Mouse (Mus musculus) heart, embryonic 11.5 days (tissue): ENCODE measurements around the gene Hdhd3. TPM values are rescaled to one million over a fixed set of nuclear protein-coding genes. Genes with fewer than 3 reads are reported as not detected.

Source experiments
- ATAC-seq: fragments of 200-750 bp; cut with Nextera tagmentation; replicated peaks from 2 replicates; pipeline ENCODE4 v1.8.0; 2017; ENCODE audit warnings: moderate library complexity; ENCODE audit not compliant: insufficient number of reproducible peaks, low FRiP score, low TSS enrichment
- H3K27ac ChIP-seq: fragments of 300-500 bp; sonication (generic); 2 replicates; pipeline ENCODE4 v1.5.1; 2014; ENCODE audit warnings: mild to moderate bottlenecking, low read depth, low read length
- H3K27me3 ChIP-seq: fragments of 300-500 bp; sonication (generic); 2 replicates; pipeline ENCODE4 v1.6.1; 2014; ENCODE audit warnings: mild to moderate bottlenecking, low read length, mixed read lengths; ENCODE audit not compliant: control insufficient read depth, insufficient read depth
- H3K36me3 ChIP-seq: fragments of 300-500 bp; sonication (generic); 2 replicates; pipeline ENCODE4 v1.6.1; 2014; ENCODE audit warnings: mild to moderate bottlenecking, low read length, moderate library complexity, mixed read lengths; ENCODE audit not compliant: control insufficient read depth, insufficient read depth
- H3K4me1 ChIP-seq: fragments of 300-500 bp; sonication (generic); 2 replicates; pipeline ENCODE4 v1.6.1; 2014; ENCODE audit warnings: low read length; ENCODE audit not compliant: control insufficient read depth, insufficient read depth
- H3K4me2 ChIP-seq: fragments of 300-500 bp; sonication (generic); 2 replicates; pipeline ENCODE4 v1.6.1; 2014; ENCODE audit warnings: mild to moderate bottlenecking, moderate library complexity
- H3K4me3 ChIP-seq: fragments of 300-500 bp; sonication (generic); 2 replicates; pipeline ENCODE4 v1.5.1; 2014; ENCODE audit warnings: low read depth, low read length
- H3K9ac ChIP-seq: fragments of 300-500 bp; sonication (generic); 2 replicates; pipeline ENCODE4 v1.6.1; 2014; ENCODE audit warnings: mild to moderate bottlenecking, low read depth, low read length, moderate library complexity
- H3K9me3 ChIP-seq: fragments of 300-500 bp; sonication (generic); replicated peaks from 2 replicates; pipeline ENCODE4 v1.6.1; 2016; ENCODE audit warnings: low read length; ENCODE audit not compliant: control insufficient read depth
- WGBS: fragments of 180-500 bp; shearing (Covaris S2); extraction: QIAGEN DNeasy Blood & Tissue Kit; methylation state at CpG from one replicate; pipeline ENCODE4 v1.1.7; 2014; ENCODE audit not compliant: insufficient replicate concordance; 5-methylcytosine and 5-hydroxymethylcytosine counted together
- polyA plus RNA-seq: library from polyadenylated mRNA; unstranded; fragments of >200 nt; fragmentation: Nextera tagmentation; extraction: Ambion mirVana; gene quantifications from 2 replicates; pipeline ENCODE4 v1.2.1, GENCODE M21; 2014

The Hdhd3 gene
- polyA plus RNA-seq, result 6.7 and 11.4 TPM in 2 replicates

GRCm38 (mm10) chr4:62503374-62503970 lies at the start of gene Hdhd3:
Gene Hdhd3 (minus strand): TSS chr4:62503467.
- peaks cover 4% of the 10 kb centered on the region; the same call in 1 of the 2 replicates for H3K4me1 ChIP-seq
- no peaks in the 10 kb centered on the region for H3K27me3 ChIP-seq
- no peak within 1 kb of the TSS for H3K27ac ChIP-seq
- H3K9me3 ChIP-seq, result no peaks in the 10 kb centered on the region
- 76% methylated on average over 3 of the region's 3 CpGs for WGBS
- H3K4me3 ChIP-seq, result peak within 1 kb of the TSS; percentile 84
- H3K4me2 ChIP-seq, result peak within 1 kb of the TSS; percentile 90
- no peak for ATAC-seq
- peak within 1 kb of the TSS; percentile 87 for H3K9ac ChIP-seq
- peaks cover 11% of the 10 kb centered on the region for H3K36me3 ChIP-seq

- 81% methylated on average over 7 of the region's 7 CpGs for WGBS
- Histone ChIP-seq H3K4me2 (no peak overlapping the region), H3K4me3 (no peak overlapping the region), H3K36me3 (no peaks in the 10 kb centered on the region), H3K4me1 (peaks cover 3% of the 10 kb centered on the region; the same call in 1 of the 2 replicates), H3K27me3 (no peaks in the 10 kb centered on the region), H3K9me3 (no peaks in the 10 kb centered on the region), H3K27ac (no peak overlapping the region), H3K9ac (no peak overlapping the region)
- ATAC-seq, result no peak
These were observed 48.7 kb upstream of the Hdhd3 start for GRCm38 (mm10) chr4:62551966-62552365.

GRCm38 (mm10) chr4:62544801-62545200 lies 41.5 kb upstream of the Hdhd3 start:
- Histone ChIP-seq H3K27ac (no peak overlapping the region), H3K4me3 (no peak overlapping the region), H3K4me1 (no peaks in the 10 kb centered on the region), H3K36me3 (no peaks in the 10 kb centered on the region), H3K9me3 (no peaks in the 10 kb centered on the region), H3K9ac (no peak overlapping the region), H3K27me3 (no peaks in the 10 kb centered on the region), H3K4me2 (no peak overlapping the region)
- ATAC-seq, result no peak

GRCm38 (mm10) chr4:62543782-62544181 lies 40.5 kb upstream of the Hdhd3 start:
- Histone ChIP-seq H3K36me3 (no peaks in the 10 kb centered on the region), H3K4me2 (no peak overlapping the region), H3K9me3 (no peaks in the 10 kb centered on the region), H3K4me1 (no peaks in the 10 kb centered on the region), H3K4me3 (no peak overlapping the region), H3K27me3 (no peaks in the 10 kb centered on the region), H3K27ac (no peak overlapping the region), H3K9ac (no peak overlapping the region)
- no peak for ATAC-seq
- 78% methylated on average over 6 of the region's 6 CpGs for WGBS

GRCm38 (mm10) chr4:62541802-62542201 lies 38.5 kb upstream of the Hdhd3 start:
- ATAC-seq, result no peak
- no peaks in the 10 kb centered on the region for H3K9me3 ChIP-seq
- H3K4me1 ChIP-seq, result no peaks in the 10 kb centered on the region
- no peak overlapping the region for H3K4me3 ChIP-seq
- no peak overlapping the region for H3K4me2 ChIP-seq
- H3K27ac ChIP-seq, result no peak overlapping the region
- H3K27me3 ChIP-seq, result no peaks in the 10 kb centered on the region
- no peaks in the 10 kb centered on the region for H3K36me3 ChIP-seq
- 72% methylated on average over 3 of the region's 3 CpGs for WGBS
- H3K9ac ChIP-seq, result no peak overlapping the region

GRCm38 (mm10) chr4:62533729-62534128 lies 30.5 kb upstream of the Hdhd3 start:
- no peak for ATAC-seq
- Histone ChIP-seq H3K9ac (no peak overlapping the region), H3K27ac (no peak overlapping the region), H3K36me3 (no peaks in the 10 kb centered on the region), H3K4me3 (no peak overlapping the region), H3K4me2 (no peak overlapping the region), H3K9me3 (no peaks in the 10 kb centered on the region), H3K4me1 (peaks cover 3% of the 10 kb centered on the region; the same call in 1 of the 2 replicates), H3K27me3 (no peaks in the 10 kb centered on the region)
- WGBS, result 58% methylated on average over 6 of the region's 6 CpGs

GRCm38 (mm10) chr4:62527655-62528054 lies 24.4 kb upstream of the Hdhd3 start:
- ATAC-seq, result no peak
- WGBS, result 83% methylated on average over 4 of the region's 4 CpGs
- H3K4me3 ChIP-seq, result no peak overlapping the region

GRCm38 (mm10) chr4:62526256-62526655 lies 23.0 kb upstream of the Hdhd3 start:
- no peak for ATAC-seq

More at GRCm38 (mm10) chr4:62527655-62528054, 24.4 kb upstream of the Hdhd3 start:
- Histone ChIP-seq H3K4me1 (peaks cover 11% of the 10 kb centered on the region), H3K27me3 (no peaks in the 10 kb centered on the region), H3K9ac (no peak overlapping the region), H3K9me3 (no peaks in the 10 kb centered on the region), H3K36me3 (no peaks in the 10 kb centered on the region), H3K27ac (no peak overlapping the region), H3K4me2 (no peak overlapping the region)

GRCm38 (mm10) chr4:62525489-62525811 lies 22.2 kb upstream of the Hdhd3 start:
- H3K9ac ChIP-seq, result peak overlapping the region; percentile 94; the same call in 1 of the 2 replicates
- peak overlapping the region; percentile 93 for H3K4me2 ChIP-seq
- peak overlapping the region; percentile 67 for H3K4me3 ChIP-seq
- peaks cover 8% of the 10 kb centered on the region for H3K4me1 ChIP-seq
- H3K27me3 ChIP-seq, result no peaks in the 10 kb centered on the region
- WGBS, result 2% methylated on average over 10 of the region's 10 CpGs
- no peak overlapping the region for H3K27ac ChIP-seq
- H3K36me3 ChIP-seq, result no peaks in the 10 kb centered on the region
- H3K9me3 ChIP-seq, result no peaks in the 10 kb centered on the region
- ATAC-seq, result no peak

More at GRCm38 (mm10) chr4:62526256-62526655, 23.0 kb upstream of the Hdhd3 start:
- no peak overlapping the region for H3K4me3 ChIP-seq
- no peak overlapping the region for H3K27ac ChIP-seq
- H3K9ac ChIP-seq, result no peak overlapping the region
- H3K9me3 ChIP-seq, result no peaks in the 10 kb centered on the region
- WGBS, result 58% methylated on average over 2 of the region's 2 CpGs
- peaks cover 11% of the 10 kb centered on the region for H3K4me1 ChIP-seq
- no peaks in the 10 kb centered on the region for H3K36me3 ChIP-seq
- no peaks in the 10 kb centered on the region for H3K27me3 ChIP-seq
- H3K4me2 ChIP-seq, result no peak overlapping the region
